Mouse (Mus musculus) ovary, postnatal 36 days (tissue): ENCODE measurements at regions not wholly inside any gene's neighbourhood (a gene's known extent, or its start where the extent isn't known, plus 50 kb on each side); places are given as distances from the start of the nearest gene placed in this dataset.
"Not testable (repeated sequence)": the region's sequence is repeated elsewhere in the genome, so short reads cannot be mapped to it uniquely, and the experiment has no call there.

ENCODE experiments used
- DNase-seq: peaks from one replicate; pipeline ENCODE4 v3.0.0; 2022; ENCODE audit warnings: low spot score, mixed read lengths

- DNase-seq: not testable (repeated sequence)
Measured at GRCm38 (mm10) chr6:48172769-48173168, 86.4 kb upstream of the Zfp746 start.

- peak; percentile 21 for DNase-seq
Measured at GRCm38 (mm10) chr6:48136851-48137250, 50.5 kb upstream of the Zfp746 start.
